ENCODE assay signal across 26 mouse cellular contexts in genomic region chr6:6801563-6802259, GRCm38 (mm10).
DNase-seq lines count a peak whose midpoint lies in the region; ATAC-seq and TF ChIP-seq lines count a peak whose summit lies in the region.
"Had no signal": no experiment of that assay in that cellular context is flagged by ENCODE, and none has a peak within 500 bp of the region (broad histone marks: within the 10 kb centered on the region; RNA-seq: fewer than 3 reads in every experiment).

No protein-coding gene starts in this region.

- no peaks in the 10 kb centered on the region for H3K9me3 ChIP-seq in midbrain, embryonic 11.5 days (ENCODE audit: control insufficient read depth, low read length)
- no peaks in the 10 kb centered on the region for H3K9me3 ChIP-seq in midbrain, postnatal 0 days (ENCODE audit: low read length)
- H3K9me3 ChIP-seq in kidney, embryonic 15.5 days (replicated peaks) = no peaks in the 10 kb centered on the region
- H3K9me3 ChIP-seq: heart, embryonic 10.5 days; hindbrain, embryonic 15.5 days; intestine, embryonic 15.5 days; limb, embryonic 12.5 days; liver, embryonic 15.5 days; midbrain, embryonic 13.5 days; neural tube, embryonic 15.5 days had no signal

- TF ChIP-seq CTCF in heart, adult 2 months (IDR thresholded peaks at IDR 0.05) = no peak
- TF ChIP-seq CTCF in midbrain, postnatal 0 days (IDR thresholded peaks at IDR 0.05) = no peak

- ATAC-seq in midbrain, embryonic 11.5 days (ENCODE audit: low FRiP score) = no peak
- no peak for ATAC-seq in midbrain, postnatal 0 days (ENCODE audit: low FRiP score)
- no peak for ATAC-seq in kidney, embryonic 15.5 days (replicated peaks; ENCODE audit: low FRiP score)
- no peak for ATAC-seq in megakaryocyte, adult 5-6 weeks (ENCODE audit: poor library complexity, severe bottlenecking)
- ATAC-seq: CD4-positive, CD25-positive, alpha-beta regulatory T cell, adult 4 months; intestine, embryonic 15.5 days; midbrain, embryonic 13.5 days had no signal

- H3K79me2 ChIP-seq in heart, adult 2 months (replicated peaks; ENCODE audit: control insufficient read depth, insufficient read depth, low read length) = no peaks in the 10 kb centered on the region

- H3K9ac ChIP-seq in heart, adult 2 months (ENCODE audit: low read depth, low read length) = no peak overlapping the region
- H3K9ac ChIP-seq in midbrain, embryonic 11.5 days (ENCODE audit: low read length) = no peak overlapping the region
- no peak overlapping the region for H3K9ac ChIP-seq in midbrain, postnatal 0 days (replicated peaks; ENCODE audit: low read length, poor library complexity, severe bottlenecking)
- H3K9ac ChIP-seq in kidney, embryonic 15.5 days = no peak overlapping the region
- H3K9ac ChIP-seq: hindbrain, embryonic 15.5 days; intestine, embryonic 15.5 days; limb, embryonic 12.5 days; liver, embryonic 15.5 days; midbrain, embryonic 13.5 days; neural tube, embryonic 15.5 days had no signal

- TF ChIP-seq POLR2A in heart, adult 2 months (IDR thresholded peaks at IDR 0.05; ENCODE audit: insufficient read depth, low read depth, low read length) = no peak

- 58% methylated on average over 15 of the region's 15 CpGs for WGBS in heart, adult 2 months
- WGBS in midbrain, embryonic 11.5 days = 87% methylated on average over 15 of the region's 15 CpGs
- WGBS in midbrain, postnatal 0 days = 85% methylated on average over 15 of the region's 15 CpGs
- WGBS in kidney, embryonic 15.5 days = 81% methylated on average over 15 of the region's 15 CpGs

- no peak for TF ChIP-seq EP300 in heart, adult 2 months (IDR thresholded peaks at IDR 0.05; ENCODE audit: insufficient read depth, low read depth, low read length)

- no peak overlapping the region for H3K4me2 ChIP-seq in midbrain, embryonic 11.5 days
- H3K4me2 ChIP-seq in midbrain, postnatal 0 days (ENCODE audit: low read depth, low read length, poor library complexity, severe bottlenecking) = no peak overlapping the region
- no peak overlapping the region for H3K4me2 ChIP-seq in kidney, embryonic 15.5 days
- H3K4me2 ChIP-seq: hindbrain, embryonic 15.5 days; intestine, embryonic 15.5 days; limb, embryonic 12.5 days; liver, embryonic 15.5 days; midbrain, embryonic 13.5 days; neural tube, embryonic 15.5 days had no signal

- no peak overlapping the region for H3K4me3 ChIP-seq in heart, adult 2 months
- H3K4me3 ChIP-seq in midbrain, embryonic 11.5 days (ENCODE audit: low read depth, low read length) = no peak overlapping the region
- no peak overlapping the region for H3K4me3 ChIP-seq in midbrain, postnatal 0 days (ENCODE audit: low read depth, low read length)
- no peak overlapping the region for H3K4me3 ChIP-seq in kidney, embryonic 15.5 days (replicated peaks)
- H3K4me3 ChIP-seq: erythroblast, embryonic 14.5 days; heart, embryonic 10.5 days; hindbrain, embryonic 15.5 days; intestine, embryonic 15.5 days; limb, embryonic 12.5 days; liver, embryonic 15.5 days; midbrain, embryonic 13.5 days; neural tube, embryonic 15.5 days had no signal

- DNase-seq in heart, adult 9 months (ENCODE audit: low spot score in 2 of 2) = peak; percentile 5 to 8
- no peak for DNase-seq in heart, adult 2 months
- peak; percentile 26 for DNase-seq in midbrain, embryonic 11.5 days (ENCODE audit: low spot score, missing footprints)
- DNase-seq in midbrain, postnatal 0 days (ENCODE audit: low spot score) = no peak
- DNase-seq in adipocyte (ENCODE audit: low spot score) = peak; percentile 62
- DNase-seq in fibroblast of lung, adult 2 months (ENCODE audit: low read depth) = peak; percentile 94
- DNase-seq: adrenal gland, postnatal 36 days; cerebellum, adult 18-20 months; cerebellum, postnatal 25 days; embryo, embryonic 11 days; kidney, adult 9 months; kidney, postnatal 4 days; spleen, adult 18-20 months; thymus, adult 18-20 months had no signal

- no peaks in the 10 kb centered on the region for H3K4me1 ChIP-seq in heart, adult 2 months (ENCODE audit: control insufficient read depth, insufficient read depth, low read length)
- H3K4me1 ChIP-seq in midbrain, embryonic 11.5 days (ENCODE audit: control insufficient read depth, insufficient read depth, low read length) = no peaks in the 10 kb centered on the region
- no peaks in the 10 kb centered on the region for H3K4me1 ChIP-seq in midbrain, postnatal 0 days (ENCODE audit: insufficient read depth, low read length)
- no peaks in the 10 kb centered on the region for H3K4me1 ChIP-seq in kidney, embryonic 15.5 days
- H3K4me1 ChIP-seq: heart, embryonic 10.5 days; hindbrain, embryonic 15.5 days; intestine, embryonic 15.5 days; liver, embryonic 15.5 days; neural tube, embryonic 15.5 days had no signal

- H3K27ac ChIP-seq in heart, adult 2 months = no peak overlapping the region
- H3K27ac ChIP-seq in midbrain, embryonic 11.5 days (ENCODE audit: low read depth, low read length) = no peak overlapping the region
- H3K27ac ChIP-seq in midbrain, postnatal 0 days (ENCODE audit: low read depth, low read length) = no peak overlapping the region
- no peak overlapping the region for H3K27ac ChIP-seq in kidney, embryonic 15.5 days
- H3K27ac ChIP-seq: heart, embryonic 10.5 days; hindbrain, embryonic 15.5 days; intestine, embryonic 15.5 days; limb, embryonic 12.5 days; liver, embryonic 15.5 days; macrophage; midbrain, embryonic 13.5 days; neural tube, embryonic 15.5 days had no signal

- intact Hi-C loops in heart, adult 2 months (cut with DNase I) = no loop called here

- H3K27me3 ChIP-seq in heart, adult 2 months (ENCODE audit: control insufficient read depth, insufficient read depth, low read length) = no peaks in the 10 kb centered on the region
- H3K27me3 ChIP-seq in midbrain, embryonic 11.5 days (ENCODE audit: control insufficient read depth, insufficient read depth, low read length) = no peaks in the 10 kb centered on the region
- no peaks in the 10 kb centered on the region for H3K27me3 ChIP-seq in midbrain, postnatal 0 days (ENCODE audit: insufficient read depth, low read length)
- no peaks in the 10 kb centered on the region for H3K27me3 ChIP-seq in kidney, embryonic 15.5 days
- H3K27me3 ChIP-seq: hindbrain, embryonic 15.5 days; intestine, embryonic 15.5 days; limb, embryonic 12.5 days; liver, embryonic 15.5 days; midbrain, embryonic 13.5 days; neural tube, embryonic 15.5 days had no signal

- H3K36me3 ChIP-seq in heart, adult 2 months (ENCODE audit: control insufficient read depth, insufficient read depth, low read length) = no peaks in the 10 kb centered on the region
- no peaks in the 10 kb centered on the region for H3K36me3 ChIP-seq in midbrain, embryonic 11.5 days (ENCODE audit: control insufficient read depth, insufficient read depth, low read length)
- no peaks in the 10 kb centered on the region for H3K36me3 ChIP-seq in midbrain, postnatal 0 days (ENCODE audit: insufficient read depth, low read length)
- no peaks in the 10 kb centered on the region for H3K36me3 ChIP-seq in kidney, embryonic 15.5 days
- H3K36me3 ChIP-seq: heart, embryonic 10.5 days; hindbrain, embryonic 15.5 days; intestine, embryonic 15.5 days; limb, embryonic 12.5 days; liver, embryonic 15.5 days; midbrain, embryonic 13.5 days; neural tube, embryonic 15.5 days had no signal

Comparison
In these comparisons a context has a peak if more than half of its experiments do, and no peak if none do; other contexts are left out.
1. DNase-seq: peak in heart, adult 9 months (2 of 2), midbrain, embryonic 11.5 days (single experiment), adipocyte (single experiment) and fibroblast of lung, adult 2 months (single experiment); none in heart, adult 2 months (0 of 2) and midbrain, postnatal 0 days (single experiment).